Mouse (Mus musculus): ENCODE results near the gene Ssbp4. TPM values are rescaled to one million over a fixed set of nuclear protein-coding genes. Genes with fewer than 3 reads are reported as not detected.
"Not testable (repeated sequence)": the region's sequence is repeated elsewhere in the genome, so short reads cannot be mapped to it uniquely, and the experiment has no call there.

Gene Ssbp4
- total and polyA plus RNA-seq, 3 experiments = 76.2 to 476 (median 110) TPM

DNA sequence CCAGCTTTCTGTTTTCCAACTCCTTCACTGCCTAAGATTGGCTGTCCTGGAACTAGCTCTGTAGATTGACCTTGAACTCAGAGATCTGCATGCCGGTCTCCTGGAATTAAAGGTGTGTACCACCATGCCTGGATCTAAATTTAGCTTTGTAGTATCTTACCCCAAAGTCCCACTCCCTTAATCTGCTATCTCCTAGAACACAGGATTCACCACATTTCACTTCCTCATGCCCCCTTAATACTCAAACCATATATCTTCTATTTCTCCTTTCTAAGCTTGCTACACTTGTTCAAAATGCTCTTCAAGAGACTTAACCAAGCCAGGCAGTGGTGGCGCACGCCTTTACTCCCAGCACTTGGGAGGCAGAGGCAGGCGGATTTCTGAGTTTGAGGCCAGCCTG lies 20.7 kb downstream of the Ssbp4 start:
- not testable (repeated sequence) for DNase-seq

DNA sequence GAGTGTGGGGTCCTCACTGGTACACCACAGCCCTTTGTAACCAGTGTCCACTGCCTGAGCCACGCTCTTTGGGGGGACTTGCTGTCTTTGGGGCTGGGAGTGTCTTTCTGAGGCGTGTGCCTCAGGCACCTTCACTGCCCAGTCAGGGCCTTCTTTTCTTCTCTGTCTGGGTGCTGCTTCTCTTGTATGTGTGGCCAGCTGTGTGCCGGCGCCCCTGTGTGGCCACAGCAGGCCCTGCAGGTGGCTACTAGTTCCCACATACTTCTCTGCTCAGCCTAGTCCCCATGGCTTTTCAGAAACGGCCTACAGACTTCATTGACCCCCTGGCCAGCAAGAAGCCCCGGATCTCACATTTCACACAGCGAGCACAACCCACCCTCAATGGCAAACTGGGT lies 23.4 kb downstream of the Ssbp4 start:
- DNase-seq = peak; percentile 84

DNA sequence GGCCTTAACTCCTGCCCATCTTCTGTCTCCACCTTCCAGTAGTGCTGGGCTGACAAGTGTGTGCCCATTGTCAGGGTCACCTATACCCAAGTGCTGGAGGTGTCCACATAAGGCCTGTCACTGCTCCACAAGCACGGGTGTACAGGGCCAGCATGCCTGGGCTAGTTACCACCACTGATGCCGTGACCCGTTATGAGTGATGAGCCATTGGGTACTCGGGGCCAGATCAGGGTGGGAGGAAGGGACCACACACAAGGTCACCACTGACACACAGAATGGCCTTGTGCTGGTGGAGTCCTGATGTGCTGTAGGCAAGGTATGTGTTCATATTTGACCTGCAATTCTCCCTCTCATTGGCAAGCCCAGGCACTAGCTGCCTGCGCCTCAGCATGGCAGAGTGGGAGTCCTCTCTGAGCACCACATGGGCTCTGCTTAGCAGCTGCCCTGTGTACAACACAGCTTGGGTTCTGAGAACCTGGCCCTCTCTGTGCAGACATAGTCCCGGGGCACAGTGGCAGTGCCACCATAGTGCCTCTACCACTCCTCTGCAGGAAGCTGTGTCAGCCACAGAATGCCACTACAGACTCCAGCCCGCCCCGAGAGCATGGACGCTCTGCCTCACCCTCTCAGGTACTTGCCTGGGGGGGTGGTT lies 23.9 kb downstream of the Ssbp4 start:
- DNase-seq = peak; percentile 83

DNA sequence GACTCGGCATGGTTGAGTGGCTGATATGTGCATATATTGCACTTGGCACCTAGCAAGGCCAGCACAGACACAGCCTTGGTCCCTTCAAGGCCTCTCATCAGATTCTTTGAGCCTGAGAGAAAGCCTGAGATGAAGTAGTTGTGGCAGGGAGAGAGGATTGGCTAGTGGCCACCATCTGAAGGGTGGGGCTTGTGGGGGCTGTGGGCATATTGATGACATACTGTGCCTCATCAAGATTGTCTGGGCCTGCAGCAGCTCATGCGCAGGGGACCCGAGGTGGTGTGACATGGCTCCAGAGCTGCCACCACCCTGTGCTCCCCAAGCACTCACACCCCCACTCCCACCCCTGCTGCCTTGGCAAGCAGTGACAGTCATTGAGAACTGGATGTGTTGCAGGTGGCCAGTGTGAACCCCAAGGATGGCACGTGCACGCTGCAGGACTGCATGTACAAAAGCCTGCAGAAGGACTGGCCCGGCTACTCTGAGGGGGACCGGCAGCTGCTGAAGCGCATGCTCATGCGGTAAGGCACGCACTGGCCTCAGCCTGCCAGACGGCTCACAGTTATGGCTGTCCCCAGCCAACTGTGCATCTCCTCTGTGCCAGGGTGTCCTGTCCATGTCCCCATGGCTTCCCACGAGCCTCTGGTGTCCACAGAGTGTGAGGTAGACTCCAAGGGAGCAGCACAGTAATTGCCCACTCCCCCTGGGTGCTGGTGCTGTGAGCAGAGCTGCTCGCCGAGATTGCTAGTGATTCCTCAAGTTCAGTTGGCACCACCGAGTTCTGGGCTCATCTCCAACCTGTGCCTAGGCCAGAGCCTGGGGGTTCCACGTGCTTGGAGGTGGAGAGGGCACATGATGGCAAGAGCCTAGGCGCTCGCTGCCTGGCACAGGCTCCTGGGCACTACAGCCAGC lies 24.9 kb downstream of the Ssbp4 start:
- peak; percentile 80 for DNase-seq

DNA sequence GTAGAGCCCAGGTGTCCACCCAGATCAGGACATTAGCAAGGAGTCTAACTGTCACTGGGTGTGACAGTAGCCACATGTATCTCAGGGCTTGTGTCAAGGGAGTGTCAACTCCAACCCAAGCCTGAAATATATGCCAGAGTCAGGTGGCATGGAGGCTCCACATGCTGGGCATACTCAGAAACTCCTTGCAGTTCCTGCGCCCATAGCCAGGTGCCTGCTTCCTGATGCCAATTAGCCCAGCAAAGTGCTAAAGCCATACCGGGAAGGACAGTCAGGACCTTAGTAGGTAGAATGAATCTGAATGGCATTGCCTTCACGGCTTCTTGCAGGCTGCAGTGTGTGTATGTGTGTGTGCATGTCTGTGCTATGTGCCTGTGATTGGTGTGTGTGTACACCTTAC lies 31.5 kb downstream of the Ssbp4 start:
- no peak for DNase-seq

DNA sequence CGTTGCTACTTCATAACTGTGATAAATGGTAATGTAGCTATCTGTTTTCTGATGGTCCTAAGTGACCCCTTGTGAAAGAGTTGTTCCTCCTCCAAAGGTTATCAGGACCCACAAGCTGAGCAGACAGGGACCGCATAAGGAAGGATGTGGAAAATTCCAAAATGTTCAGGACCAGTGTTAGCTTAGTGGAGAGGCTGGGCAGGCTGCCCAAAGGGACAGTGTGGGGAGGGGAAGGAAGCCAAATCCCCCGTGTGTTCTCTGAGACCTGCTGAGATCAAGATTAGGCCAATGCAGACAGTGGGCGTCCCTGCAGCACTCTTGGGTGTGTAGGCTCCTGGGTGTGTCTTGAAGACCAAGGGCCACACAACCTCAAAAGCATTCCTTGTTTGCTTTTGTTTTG lies 33.8 kb downstream of the Ssbp4 start:
- DNase-seq = peak; percentile 82

DNA sequence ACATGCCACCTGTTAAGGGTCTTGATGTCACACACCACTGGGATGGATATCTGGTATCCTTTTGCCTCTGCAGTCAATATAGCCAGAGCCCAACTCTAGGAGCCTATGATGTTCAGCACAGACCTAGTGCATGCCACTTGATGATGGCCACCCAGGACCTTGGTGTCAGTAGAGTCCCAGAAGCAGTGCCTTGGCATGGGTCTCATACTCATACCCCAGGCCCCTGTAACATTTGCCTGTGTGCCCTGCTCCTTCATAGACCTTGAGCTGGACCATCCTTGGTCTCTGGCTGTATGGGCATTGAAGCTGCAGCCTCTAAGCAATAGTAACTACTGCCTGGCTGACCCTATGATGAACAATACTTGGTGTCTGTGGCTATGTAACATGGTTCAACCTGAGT lies 34.4 kb downstream of the Ssbp4 start:
- no peak for DNase-seq

DNA sequence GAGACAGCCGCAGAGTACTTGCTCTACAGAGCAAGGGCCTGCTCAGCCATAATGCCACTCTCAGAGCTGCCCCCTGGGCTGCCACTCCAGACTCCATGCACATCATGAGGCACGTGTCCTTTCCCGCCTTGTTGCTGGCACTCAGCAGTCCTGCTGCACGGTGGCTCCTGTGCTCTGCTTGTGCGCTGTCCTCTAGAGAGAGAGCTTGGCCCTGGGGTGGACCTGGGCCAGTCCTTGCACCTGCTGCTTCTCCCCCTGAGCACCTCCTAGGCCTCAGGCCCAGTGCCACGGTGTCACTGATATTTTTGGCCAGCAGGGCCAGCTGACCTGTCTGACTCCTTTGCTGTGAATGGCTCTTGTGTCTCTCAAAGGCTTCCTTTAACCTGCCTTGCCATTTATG lies 37.7 kb downstream of the Ssbp4 start:
- DNase-seq = no peak

DNA sequence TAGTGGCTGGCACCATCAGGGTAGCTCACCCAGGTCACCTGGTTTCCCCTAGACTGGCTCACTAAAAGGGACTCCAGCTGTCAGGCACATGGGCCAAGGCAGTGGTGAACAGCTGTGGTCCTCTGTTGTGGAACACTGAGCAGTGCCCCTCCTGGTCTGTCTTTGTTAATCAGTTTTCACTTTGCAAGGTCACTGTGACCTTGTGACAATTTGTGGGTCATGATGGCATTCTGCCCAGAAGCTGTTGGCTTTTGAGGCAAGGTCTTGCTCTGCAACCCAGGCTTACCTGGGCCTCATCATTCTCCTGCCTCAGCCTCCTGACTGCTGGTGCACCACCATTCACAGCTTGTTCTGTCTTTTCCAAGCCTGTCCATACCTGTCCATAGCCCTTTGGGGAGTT lies 38.3 kb downstream of the Ssbp4 start:
- DNase-seq = peak; percentile 72

DNA sequence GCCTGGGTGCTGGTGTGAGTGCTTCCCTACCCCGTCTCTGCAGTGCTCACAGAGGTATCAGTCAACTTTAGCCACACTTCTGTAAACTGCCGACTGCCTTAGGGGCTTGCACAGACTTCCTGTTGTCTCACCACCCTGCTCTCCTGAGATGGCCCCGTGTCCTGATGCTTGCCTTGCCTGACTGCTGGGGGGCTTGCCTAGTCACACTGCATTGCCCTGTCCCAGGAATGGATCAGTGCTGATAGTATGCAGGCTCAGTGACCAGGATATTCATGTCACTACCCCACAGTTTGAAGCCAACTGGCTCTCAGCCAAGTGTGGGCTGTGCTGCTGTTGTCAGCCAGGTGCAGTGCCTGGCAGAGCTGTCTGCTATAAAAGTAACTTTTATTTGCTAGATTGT lies 43.1 kb downstream of the Ssbp4 start:
- DNase-seq = no peak

DNA sequence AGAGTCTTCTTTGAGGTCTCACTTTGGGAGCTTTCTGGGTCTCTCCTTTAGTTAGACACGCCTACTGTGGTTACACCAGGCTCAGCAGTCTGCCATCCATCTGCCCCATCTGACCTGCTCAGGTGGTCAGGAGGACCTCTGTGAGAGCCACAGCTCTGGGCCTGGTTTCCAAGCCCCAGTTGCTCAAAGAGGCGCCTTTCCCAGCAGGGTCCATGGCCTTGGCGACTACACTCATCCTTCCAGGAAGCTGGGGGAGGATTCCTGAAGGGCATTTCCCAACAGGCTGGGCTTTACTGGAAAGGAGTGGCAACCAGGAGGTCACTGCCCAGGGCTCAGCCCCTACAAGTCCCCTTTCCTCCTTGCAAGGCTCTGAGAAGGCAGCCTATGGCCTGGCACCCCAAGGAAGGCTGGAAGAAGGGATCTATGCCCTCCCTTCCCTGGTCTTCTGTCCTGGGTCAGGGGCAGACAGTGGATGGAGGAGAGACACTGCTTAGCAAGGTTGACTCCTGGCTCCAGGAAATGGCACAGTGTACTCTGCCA lies 43.9 kb downstream of the Ssbp4 start:
- DNase-seq = peak; percentile 72

DNA sequence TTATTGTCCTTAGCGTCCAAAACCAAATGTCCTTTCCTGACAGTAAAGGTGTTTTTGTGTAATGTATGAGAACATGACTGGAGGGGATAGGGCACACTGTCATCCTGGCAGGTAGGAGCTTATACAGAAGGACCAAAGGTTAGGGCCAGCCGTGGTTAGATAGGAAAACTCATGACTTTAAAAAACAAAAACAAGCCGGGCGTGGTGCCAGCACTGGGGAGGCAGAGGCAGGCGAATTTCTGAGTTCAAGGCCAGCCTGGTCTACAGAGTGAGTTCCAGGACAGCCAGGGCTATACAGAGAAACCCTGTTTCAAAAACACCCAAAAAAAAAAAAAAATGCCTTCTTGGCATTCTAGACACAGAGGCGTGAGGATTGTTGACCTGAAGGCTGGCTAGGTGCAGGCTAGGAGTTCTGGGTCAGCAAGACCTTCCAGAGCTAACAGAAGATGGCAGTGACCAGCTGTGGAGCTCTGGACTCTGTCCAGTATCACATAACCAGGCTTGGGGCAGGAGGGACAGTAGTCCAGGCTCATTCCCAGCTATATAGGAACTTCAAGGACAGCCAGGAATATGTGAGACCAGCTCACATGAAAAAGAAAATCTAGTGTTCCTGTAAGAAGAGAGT lies 44.8 kb downstream of the Ssbp4 start:
- no peak for DNase-seq

DNA sequence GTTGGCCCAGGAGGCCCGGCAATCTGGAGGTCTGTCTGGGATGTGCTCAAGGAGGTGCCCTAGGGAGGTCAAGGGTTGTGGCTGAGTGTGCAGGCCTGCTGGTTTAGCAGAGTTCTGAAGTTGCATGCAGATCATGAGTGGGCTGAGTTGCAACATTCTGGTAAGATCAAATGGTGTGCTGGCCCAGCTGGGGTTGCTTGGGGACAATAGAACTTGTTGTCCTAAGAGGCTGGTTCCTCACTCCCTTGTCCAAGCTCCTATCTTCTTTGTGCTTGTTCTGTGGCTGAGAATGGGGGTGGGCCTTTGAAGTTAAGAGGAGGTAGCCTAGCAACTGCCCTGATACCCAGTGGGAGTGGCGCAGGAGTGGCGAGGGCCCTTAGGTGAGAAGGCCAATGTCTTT lies 45.9 kb downstream of the Ssbp4 start:
- DNase-seq = peak; percentile 60

DNA sequence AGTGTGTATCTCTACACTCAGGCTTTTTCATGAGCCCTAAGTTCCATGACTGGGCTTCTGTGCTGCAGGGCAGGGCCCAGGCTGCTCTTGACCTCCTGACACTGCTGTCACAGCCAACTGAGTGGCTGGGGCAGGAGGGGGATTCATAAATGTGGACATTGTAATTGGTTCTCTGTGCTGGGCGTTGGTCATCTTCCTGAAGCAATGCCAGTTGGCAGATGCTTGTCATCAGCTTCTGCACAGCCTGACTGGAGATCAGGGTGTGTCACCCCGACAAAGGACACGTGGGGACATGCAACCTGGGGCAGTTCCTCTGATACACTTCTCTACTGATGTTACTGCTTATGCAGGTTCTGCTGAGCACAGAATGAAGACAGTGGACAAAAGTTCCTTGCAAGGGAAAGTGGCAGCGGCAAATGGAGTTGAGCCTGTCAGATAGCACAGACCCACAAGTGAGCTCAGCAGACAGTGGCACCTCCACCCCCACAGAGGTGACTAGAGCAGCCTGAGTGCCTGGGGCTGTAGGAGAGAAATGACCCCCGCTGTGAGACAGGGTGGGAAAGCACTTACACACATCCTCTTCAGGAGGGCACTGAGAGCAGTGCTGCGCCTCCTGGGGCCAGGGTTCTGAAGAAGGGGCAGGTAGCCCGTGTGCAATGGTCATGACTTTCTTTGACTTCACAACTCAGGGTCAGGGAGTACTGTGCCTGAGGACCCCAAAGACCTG lies 46.7 kb downstream of the Ssbp4 start:
- DNase-seq = peak; percentile 87

DNA sequence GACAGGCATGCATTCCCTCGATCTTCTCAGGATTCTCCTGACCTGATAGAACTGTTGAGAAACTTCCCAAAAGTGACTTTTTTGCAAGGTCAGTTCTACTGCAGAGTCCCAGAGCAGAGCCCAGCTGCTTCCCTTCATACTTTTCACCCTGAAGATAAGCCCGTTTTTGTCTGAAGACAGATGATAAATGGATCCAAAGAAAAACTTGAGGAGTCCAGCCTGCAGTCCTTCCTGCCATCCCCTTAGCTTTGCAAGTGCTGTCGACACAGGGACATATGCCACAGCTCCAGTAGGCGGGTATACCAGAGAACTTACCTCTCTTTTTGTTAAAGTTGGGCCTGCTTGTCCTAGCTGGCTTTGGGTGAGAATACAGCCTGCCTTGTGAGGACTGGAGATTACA lies 47.3 kb downstream of the Ssbp4 start:
- DNase-seq = no peak

DNA sequence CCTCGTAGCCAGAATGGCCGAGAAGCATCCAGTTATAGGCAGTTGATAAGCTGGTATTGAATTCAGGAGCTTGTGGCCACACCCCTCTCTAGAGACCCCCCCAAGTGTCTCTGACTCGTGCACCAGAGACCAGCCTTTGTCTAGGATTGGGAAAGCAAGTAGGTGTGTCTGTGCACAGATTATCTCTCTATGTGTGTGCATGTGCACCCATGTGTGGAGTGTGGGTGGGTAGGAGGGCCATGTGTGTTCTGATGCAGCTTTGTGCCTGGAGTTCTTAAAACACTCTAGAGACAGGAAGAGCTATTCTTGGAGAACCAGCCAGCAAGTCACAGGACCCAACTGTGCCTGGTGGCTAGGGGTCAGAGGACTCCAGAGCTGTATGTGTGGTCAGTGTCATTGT lies 48.1 kb downstream of the Ssbp4 start:
- no peak for DNase-seq

DNA sequence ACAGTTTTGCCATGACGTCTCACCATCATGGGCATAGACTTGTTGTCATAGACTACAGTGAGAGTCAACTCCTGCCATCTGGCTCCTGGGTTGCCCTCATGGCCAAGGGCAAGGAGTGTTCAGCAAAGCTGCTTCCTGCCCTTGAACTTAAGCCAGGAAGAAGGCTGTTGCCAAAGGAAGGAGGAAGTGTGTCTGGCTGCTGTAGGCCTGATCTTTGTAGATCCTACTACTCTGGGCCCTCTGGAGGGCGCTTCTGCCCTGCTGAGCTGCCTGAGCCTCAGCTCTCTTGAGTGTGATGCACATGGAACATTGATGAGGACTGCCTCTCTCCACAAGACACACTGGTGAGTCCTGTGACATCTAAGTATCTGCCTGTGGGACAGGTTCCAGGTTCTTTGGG lies 48.6 kb downstream of the Ssbp4 start:
- DNase-seq = peak; percentile 81

DNA sequence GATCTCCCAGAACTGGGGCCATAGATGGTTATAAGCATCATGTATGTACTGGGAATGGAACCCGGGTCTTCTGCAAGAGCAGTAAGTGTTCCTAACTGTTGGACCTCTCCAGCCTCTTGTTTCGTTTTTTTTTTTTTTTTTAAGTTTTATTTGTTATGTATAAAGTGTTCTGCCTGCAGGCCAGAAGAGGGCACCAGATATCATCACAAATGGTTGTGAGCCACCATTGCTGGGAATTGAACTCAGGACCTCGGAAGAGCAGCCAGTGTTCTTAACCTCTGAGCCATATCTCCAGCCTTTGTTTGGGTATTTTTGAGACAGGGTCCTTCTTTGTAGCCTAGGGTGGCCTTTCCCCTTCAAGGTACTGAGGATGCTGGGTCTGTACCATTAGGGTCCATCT lies 49.7 kb downstream of the Ssbp4 start:
- DNase-seq = no peak

DNA sequence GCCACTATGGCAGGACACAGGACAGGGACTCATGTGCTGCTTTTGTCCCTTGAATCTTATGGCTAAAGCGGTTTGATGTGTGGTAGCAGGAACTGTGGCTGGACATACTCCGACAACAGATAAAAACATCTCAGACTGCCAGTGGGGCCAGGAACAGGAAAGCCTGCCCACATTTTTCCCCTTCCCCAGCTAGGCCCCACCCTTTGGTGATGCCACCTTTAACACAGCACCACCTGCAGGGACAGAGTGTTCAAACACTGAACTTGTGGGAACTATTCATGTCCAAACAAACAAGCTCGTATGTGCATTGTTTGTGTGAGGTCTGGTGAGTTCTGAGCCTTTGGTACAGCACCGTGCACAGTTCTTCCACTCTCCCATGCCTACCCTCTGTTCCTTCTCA lies 50.3 kb downstream of the Ssbp4 start:
- DNase-seq = no peak

DNA sequence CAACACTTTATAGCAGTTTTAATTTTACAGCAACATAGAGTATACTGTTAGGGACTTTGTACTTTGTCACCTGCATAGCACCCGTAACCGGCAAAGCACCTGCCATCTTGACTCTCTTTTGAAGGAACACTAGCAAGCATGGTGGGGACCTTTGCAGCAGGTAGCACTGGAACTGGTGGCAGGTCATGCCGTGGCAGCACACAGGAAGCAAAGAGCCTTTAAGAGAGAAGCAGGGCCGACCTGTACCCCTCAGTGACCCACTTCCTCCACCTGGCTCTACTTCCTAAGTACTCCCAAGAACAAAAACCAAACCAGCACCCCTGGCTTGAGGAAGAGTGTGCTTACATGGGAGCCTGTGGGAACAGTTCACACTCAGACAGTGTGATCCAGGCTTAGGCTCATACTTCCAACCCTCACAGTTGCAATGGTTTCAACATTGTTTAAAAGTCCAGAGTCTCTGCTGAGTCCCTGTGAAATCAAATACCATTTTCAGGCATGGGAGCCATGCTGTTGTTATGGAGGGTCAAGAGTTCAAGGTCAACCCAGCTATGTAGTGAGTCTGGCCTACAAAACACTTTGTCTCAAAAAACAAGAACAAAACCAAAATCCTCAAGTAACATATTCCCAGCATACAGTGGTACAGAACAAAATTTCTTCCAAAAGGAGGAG lies 53.5 kb downstream of the Ssbp4 start:
- no peak for DNase-seq

DNA sequence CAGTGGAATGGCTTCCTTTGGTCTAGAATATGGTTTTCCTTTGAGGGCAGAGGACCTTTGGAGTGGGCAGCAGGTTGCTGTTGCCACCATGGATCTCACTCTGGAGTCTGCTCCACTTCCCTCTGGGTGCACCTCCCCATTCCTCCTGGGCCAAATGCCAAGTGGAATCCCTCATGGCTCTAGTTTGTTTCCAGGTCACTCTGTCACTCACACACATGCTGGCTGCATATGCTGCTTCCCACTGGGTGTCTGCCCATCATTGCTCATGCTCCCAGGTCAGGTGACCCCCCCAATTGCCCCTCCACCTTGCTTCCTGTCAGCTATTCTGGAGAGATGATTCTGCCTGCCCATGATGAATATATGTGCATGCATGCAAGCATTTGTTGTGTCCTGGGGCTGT lies 54.9 kb downstream of the Ssbp4 start:
- peak; percentile 81 for DNase-seq

DNA sequence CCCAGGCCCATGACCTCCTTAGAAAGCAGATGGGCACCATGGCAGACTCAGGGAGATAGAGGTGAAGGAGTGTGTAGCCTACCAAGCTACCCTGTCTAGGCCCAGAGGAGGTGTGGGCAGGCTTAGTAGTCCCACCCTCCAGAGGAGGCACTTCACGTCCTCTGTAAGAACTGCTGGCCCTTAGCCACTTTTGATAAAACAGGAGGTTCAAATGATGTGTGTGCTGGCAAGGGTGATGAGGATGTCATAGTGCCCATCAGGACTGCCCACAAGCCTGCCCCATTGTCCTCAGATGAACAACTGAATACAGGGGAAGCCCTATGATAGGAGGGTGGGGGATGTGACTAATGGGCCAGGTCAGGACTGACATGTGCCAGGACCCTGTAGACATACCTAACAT lies 55.8 kb downstream of the Ssbp4 start:
- DNase-seq = no peak
